ENCODE assay signal across 9 mouse cellular contexts in the genomic region with DNA sequence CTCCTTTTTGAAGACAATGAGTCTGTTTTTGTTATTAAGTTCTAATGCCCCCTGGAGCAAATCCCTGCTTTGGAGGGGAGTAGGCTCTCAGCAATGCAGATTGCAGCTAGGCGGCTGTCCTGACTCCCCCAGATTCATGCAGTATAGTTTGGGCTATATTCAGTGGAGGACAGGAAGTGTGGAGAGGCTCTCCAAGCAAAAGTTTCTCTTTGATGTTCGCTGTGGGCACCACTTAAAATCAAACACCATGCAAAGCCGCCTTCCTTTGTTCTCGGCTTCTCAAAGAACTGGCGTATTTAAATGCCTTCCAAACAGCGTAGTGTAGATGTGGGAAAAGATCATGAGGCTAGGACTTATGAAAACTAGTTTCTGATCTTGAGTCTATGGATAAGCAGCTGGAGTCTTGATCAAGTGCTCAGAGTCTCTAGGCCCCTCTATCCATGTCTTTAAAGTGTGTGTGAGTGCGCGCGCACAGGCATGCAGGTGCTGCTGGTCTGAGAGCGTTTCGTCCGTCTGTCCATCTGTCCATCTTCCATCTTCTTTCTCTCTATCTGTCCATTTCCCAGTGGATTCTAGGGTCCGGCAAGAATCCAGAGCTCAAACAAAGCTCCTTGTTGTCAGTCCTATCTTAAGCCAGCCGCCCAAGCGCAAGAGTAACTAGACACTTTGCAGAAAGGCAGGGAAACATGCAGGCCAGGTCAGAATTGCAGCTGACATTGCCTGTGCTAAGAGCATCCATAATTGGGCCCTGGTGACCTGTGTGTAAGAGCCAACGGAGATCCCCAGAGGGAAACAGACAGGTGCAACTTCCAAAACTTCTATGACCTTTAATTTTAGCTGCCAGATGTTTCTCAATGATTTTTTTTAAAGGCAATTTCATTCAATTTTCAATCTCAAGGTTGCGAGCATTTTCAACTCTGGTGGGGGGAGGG.
DNase-seq lines count a peak whose midpoint lies in the region; ATAC-seq and TF ChIP-seq lines count a peak whose summit lies in the region.
"Had no signal": no experiment of that assay in that cellular context is flagged by ENCODE, and none has a peak within 500 bp of the region (broad histone marks: within the 10 kb centered on the region; RNA-seq: fewer than 3 reads in every experiment).

No protein-coding gene starts in this region.

- no peak overlapping the region for H3K9ac ChIP-seq in kidney, embryonic 15.5 days
- H3K9ac ChIP-seq in embryonic facial prominence, embryonic 14.5 days (ENCODE audit: low read depth, low read length) = no peak overlapping the region

- ATAC-seq in kidney, embryonic 15.5 days (replicated peaks; ENCODE audit: low FRiP score) = 0 out of 2 replicates have a peak, but pooled peaks have one; percentile 40
- no peak; the same call in 1 of the 2 replicates for ATAC-seq in embryonic facial prominence, embryonic 14.5 days (ENCODE audit: low read depth)
- ATAC-seq: activated CD4-positive, CD25-positive, alpha-beta regulatory T cell, adult 4 months had no signal

- no peak for DNase-seq in kidney, postnatal 36 days
- peak; percentile 65 for DNase-seq in embryonic facial prominence, embryonic 14.5 days (ENCODE audit: low spot score)
- DNase-seq in midbrain, embryonic 10.5 days (ENCODE audit: low spot score) = peak; percentile 34
- DNase-seq in layer of hippocampus, adult 9-10 months (ENCODE audit: low spot score) = no peak
- no peak for DNase-seq in spleen, postnatal 10 days (ENCODE audit: low spot score in 2 of 2)
- DNase-seq: kidney, postnatal 14 days had no signal

- H3K4me2 ChIP-seq in kidney, embryonic 15.5 days = no peak overlapping the region
- H3K4me2 ChIP-seq in embryonic facial prominence, embryonic 14.5 days (ENCODE audit: low read depth, low read length) = no peak overlapping the region

- no peak overlapping the region for H3K4me3 ChIP-seq in kidney, embryonic 15.5 days (replicated peaks)
- no peak overlapping the region for H3K4me3 ChIP-seq in cortical plate, adult 2 months (ENCODE audit: insufficient read depth, low read length)
- H3K4me3 ChIP-seq in embryonic facial prominence, embryonic 14.5 days (ENCODE audit: low read depth, low read length) = no peak overlapping the region
- no peak overlapping the region for H3K4me3 ChIP-seq in midbrain, embryonic 10.5 days

- H3K27ac ChIP-seq in kidney, embryonic 15.5 days = peak overlapping the region; percentile 81
- H3K27ac ChIP-seq in cortical plate, adult 2 months (ENCODE audit: insufficient read depth, low read length) = 0 out of 2 replicates have a peak overlapping the region, but pooled peaks have one; percentile 10
- peak overlapping the region; percentile 30 for H3K27ac ChIP-seq in embryonic facial prominence, embryonic 14.5 days (replicated peaks; ENCODE audit: low read depth, low read length)
- H3K27ac ChIP-seq in midbrain, embryonic 10.5 days (replicated peaks) = peak overlapping the region; percentile 77

- TF ChIP-seq CTCF in cortical plate, adult 2 months (IDR thresholded peaks at IDR 0.05; ENCODE audit: extremely low read depth, insufficient read depth, low read length) = no peak

- no peaks in the 10 kb centered on the region for H3K9me3 ChIP-seq in kidney, embryonic 15.5 days (replicated peaks)
- no peaks in the 10 kb centered on the region for H3K9me3 ChIP-seq in embryonic facial prominence, embryonic 14.5 days (ENCODE audit: control insufficient read depth, low read length)
- H3K9me3 ChIP-seq in midbrain, embryonic 10.5 days (replicated peaks) = no peaks in the 10 kb centered on the region

- H3K27me3 ChIP-seq in kidney, embryonic 15.5 days = no peaks in the 10 kb centered on the region
- H3K27me3 ChIP-seq in embryonic facial prominence, embryonic 14.5 days (replicated peaks; ENCODE audit: control insufficient read depth, insufficient read depth, low read length) = no peaks in the 10 kb centered on the region
- H3K27me3 ChIP-seq in midbrain, embryonic 10.5 days (ENCODE audit: low read depth, poor library complexity, severe bottlenecking) = no peaks in the 10 kb centered on the region

- H3K4me1 ChIP-seq in kidney, embryonic 15.5 days = peaks cover 51% of the 10 kb centered on the region
- no peaks in the 10 kb centered on the region for H3K4me1 ChIP-seq in cortical plate, adult 2 months (ENCODE audit: control insufficient read depth, insufficient read depth, low read length)
- H3K4me1 ChIP-seq in embryonic facial prominence, embryonic 14.5 days (ENCODE audit: control insufficient read depth, insufficient read depth, low read length) = peaks cover 34% of the 10 kb centered on the region
- peaks cover 54% of the 10 kb centered on the region for H3K4me1 ChIP-seq in midbrain, embryonic 10.5 days

- TF ChIP-seq POLR2A in cortical plate, adult 2 months (IDR thresholded peaks at IDR 0.05; ENCODE audit: extremely low read depth, insufficient read depth, low read length) = no peak

- WGBS in kidney, embryonic 15.5 days = 54% methylated on average over 17 of the region's 17 CpGs
- WGBS in embryonic facial prominence, embryonic 14.5 days = 47% methylated on average over 17 of the region's 17 CpGs
- WGBS in midbrain, embryonic 10.5 days = 50% methylated on average over 17 of the region's 17 CpGs

- H3K36me3 ChIP-seq in kidney, embryonic 15.5 days = no peaks in the 10 kb centered on the region
- H3K36me3 ChIP-seq in embryonic facial prominence, embryonic 14.5 days (ENCODE audit: control insufficient read depth, insufficient read depth, low read length) = no peaks in the 10 kb centered on the region
- no peaks in the 10 kb centered on the region for H3K36me3 ChIP-seq in midbrain, embryonic 10.5 days

Comparison
In these comparisons a context has a peak if more than half of its experiments do, and no peak if none do; other contexts are left out.
1. H3K27ac ChIP-seq: peak in every context shown above with its lines; median percentile 81 in kidney, embryonic 15.5 days; 77 in midbrain, embryonic 10.5 days; 30 in embryonic facial prominence, embryonic 14.5 days; 10 in cortical plate, adult 2 months.
2. DNase-seq: peak in embryonic facial prominence, embryonic 14.5 days (single experiment) and midbrain, embryonic 10.5 days (single experiment); none in kidney, postnatal 36 days (0 of 2), layer of hippocampus, adult 9-10 months (single experiment) and spleen, postnatal 10 days (0 of 2).